Mouse (Mus musculus) heart, embryonic 14.5 days (tissue): ENCODE results near the gene Gbp10. TPM values are rescaled to one million over a fixed set of nuclear protein-coding genes. Genes with fewer than 3 reads are reported as not detected.
A peak's percentile ranks its signal among the peaks of the same experiment; 100 is the strongest.
"Not testable (repeated sequence)": the region's sequence is repeated elsewhere in the genome, so short reads cannot be mapped to it uniquely, and the experiment has no call there.

Experiments
- ATAC-seq: fragments of 200-750 bp; cut with Nextera tagmentation; 2 replicates; pipeline ENCODE4 v1.8.0; 2017; ENCODE audit warnings: low read depth, moderate TSS enrichment; ENCODE audit not compliant: insufficient number of reproducible peaks, insufficient read depth, low FRiP score
- H3K27ac ChIP-seq, 2 experiments: fragments of 200-500 bp in 1 of 2; fragments of 300-500 bp in 1 of 2; sonication (generic) in 1 of 2; replicated peaks in 1 of 2; 2 replicates each; pipeline ENCODE4 v1.5.1; 2012 to 2014; ENCODE audit warnings: low read depth in 2 of 2, low read length in 2 of 2, control low read depth in 1 of 2, mild to moderate bottlenecking in 1 of 2, mixed read lengths in 1 of 2; ENCODE audit not compliant: control insufficient read depth in 1 of 2, insufficient read depth in 1 of 2
- H3K27me3 ChIP-seq: fragments of 300-500 bp; sonication (generic); 2 replicates; pipeline ENCODE4 v1.6.1; 2014; ENCODE audit warnings: mild to moderate bottlenecking, low read length, control low read depth; ENCODE audit not compliant: control insufficient read depth, insufficient read depth
- H3K36me3 ChIP-seq: fragments of 300-500 bp; sonication (generic); 2 replicates; pipeline ENCODE4 v1.6.1; 2014; ENCODE audit warnings: mild to moderate bottlenecking, control low read depth, low read length, mixed read lengths; ENCODE audit not compliant: control insufficient read depth, insufficient read depth
- H3K4me1 ChIP-seq, 2 experiments: fragments of 200-500 bp in 1 of 2; fragments of 300-500 bp in 1 of 2; sonication (generic) in 1 of 2; 2 replicates each; pipeline ENCODE4 v1.6.1; 2012 to 2014; ENCODE audit warnings: low read length in 2 of 2, control low read depth in 1 of 2, mixed read lengths in 1 of 2; ENCODE audit not compliant: control insufficient read depth in 2 of 2, insufficient read depth in 2 of 2
- H3K4me2 ChIP-seq: fragments of 300-500 bp; sonication (generic); 2 replicates; pipeline ENCODE4 v1.6.1; 2014; ENCODE audit warnings: mild to moderate bottlenecking, low read length
- H3K4me3 ChIP-seq, 2 experiments: fragments of 200-500 bp in 1 of 2; fragments of 300-500 bp in 1 of 2; sonication (generic) in 1 of 2; 2 replicates each; pipeline ENCODE4 v1.5.1; 2012 to 2014; ENCODE audit warnings: low read length in 2 of 2, mild to moderate bottlenecking in 2 of 2, control low read depth in 1 of 2, low read depth in 1 of 2, moderate library complexity in 1 of 2; ENCODE audit not compliant: control insufficient read depth in 1 of 2, insufficient read depth in 1 of 2
- H3K9ac ChIP-seq: fragments of 300-500 bp; sonication (generic); 2 replicates; pipeline ENCODE4 v1.6.1; 2014; ENCODE audit warnings: mild to moderate bottlenecking, low read length
- H3K9me3 ChIP-seq: fragments of 300-500 bp; sonication (generic); 2 replicates; pipeline ENCODE4 v1.6.1; 2016; ENCODE audit warnings: low read length, control low read depth; ENCODE audit not compliant: control insufficient read depth
- WGBS: fragments of 180-500 bp; shearing (Covaris S2); extraction: QIAGEN DNeasy Blood & Tissue Kit; methylation state at CpG from one replicate; pipeline ENCODE4 v1.1.7; 2014; 5-methylcytosine and 5-hydroxymethylcytosine counted together
- polyA plus RNA-seq: library from polyadenylated mRNA; unstranded; fragments of >200 nt; fragmentation: Nextera tagmentation; extraction: Ambion mirVana; gene quantifications from 2 replicates; pipeline ENCODE4 v1.2.1, GENCODE M21; 2014

Gene Gbp10
- not detected in 2 replicates for polyA plus RNA-seq

GRCm38 (mm10) chr5:105239483-105240047 is at the start of gene Gbp10:
Gene Gbp10, minus strand, starts transcription at chr5:105239533.
- not testable (repeated sequence) for H3K4me2 ChIP-seq, H3K4me3 ChIP-seq, H3K4me1 ChIP-seq, H3K27me3 ChIP-seq, H3K9me3 ChIP-seq, H3K27ac ChIP-seq, H3K9ac ChIP-seq, H3K36me3 ChIP-seq
- ATAC-seq, result peak; percentile 21; the same call in 1 of the 2 replicates

- not testable (repeated sequence) for ATAC-seq, H3K36me3 ChIP-seq, H3K9ac ChIP-seq, H3K4me2 ChIP-seq, H3K9me3 ChIP-seq, H3K27ac ChIP-seq, H3K4me1 ChIP-seq, H3K27me3 ChIP-seq, H3K4me3 ChIP-seq
- no CpG with 5 or more reads among the region's 3 CpGs for WGBS
Measured at GRCm38 (mm10) chr5:105260673-105261072, 21.3 kb upstream of the Gbp10 start.

GRCm38 (mm10) chr5:105252491-105252890 is 13.2 kb upstream of the Gbp10 start:
- H3K27me3 ChIP-seq, result no peaks in the 10 kb centered on the region
- H3K27ac ChIP-seq, result no peak overlapping the region
- no peaks in the 10 kb centered on the region for H3K4me1 ChIP-seq
- H3K9me3 ChIP-seq, result no peaks in the 10 kb centered on the region
- H3K36me3 ChIP-seq, result no peaks in the 10 kb centered on the region
- no peak overlapping the region for H3K4me2 ChIP-seq
- H3K9ac ChIP-seq, result no peak overlapping the region
- no peak for ATAC-seq
- no peak overlapping the region for H3K4me3 ChIP-seq

- not testable (repeated sequence) for H3K27ac ChIP-seq, H3K9ac ChIP-seq, H3K9me3 ChIP-seq, H3K4me1 ChIP-seq, H3K27me3 ChIP-seq, H3K4me2 ChIP-seq, ATAC-seq, H3K36me3 ChIP-seq, H3K4me3 ChIP-seq
- WGBS, result 72% methylated on average over 3 of the region's 3 CpGs
Measured at GRCm38 (mm10) chr5:105244741-105245140, 5.4 kb upstream of the Gbp10 start.

DNA sequence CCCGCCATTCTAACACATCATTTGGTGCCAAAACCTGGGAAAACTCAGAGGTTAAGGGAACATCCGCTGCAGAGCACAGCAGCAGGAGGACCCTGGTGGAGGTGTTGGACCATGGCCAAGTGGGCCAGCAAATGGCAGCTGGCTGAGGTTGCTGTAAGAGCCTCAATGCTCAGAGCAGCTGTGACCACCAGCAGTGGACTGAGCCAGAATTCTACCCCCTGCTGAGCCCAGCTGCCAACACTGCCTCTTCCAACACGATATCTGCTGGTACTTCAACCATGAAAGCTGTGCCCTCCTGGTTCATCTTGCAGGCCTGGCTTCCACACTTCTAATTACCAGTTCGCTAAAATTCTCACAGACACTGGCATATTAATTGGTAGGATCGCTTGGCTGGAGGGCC is 1.6 kb upstream of the Gbp10 start:
- not testable (repeated sequence) for H3K4me3 ChIP-seq, H3K9ac ChIP-seq, H3K4me2 ChIP-seq, H3K27me3 ChIP-seq, H3K36me3 ChIP-seq, H3K27ac ChIP-seq, ATAC-seq, H3K9me3 ChIP-seq, H3K4me1 ChIP-seq
- WGBS, result 75% methylated on average over 5 of the region's 5 CpGs

GRCm38 (mm10) chr5:105238402-105238801 is 931 bp downstream of the Gbp10 start:
- H3K27me3 ChIP-seq, H3K4me3 ChIP-seq, H3K4me2 ChIP-seq, ATAC-seq, H3K9me3 ChIP-seq, H3K36me3 ChIP-seq, H3K4me1 ChIP-seq, H3K27ac ChIP-seq, H3K9ac ChIP-seq: not testable (repeated sequence)
- 82% methylated on average over 1 of the region's 1 CpGs for whole genome bisulfite sequencing

GRCm38 (mm10) chr5:105236040-105236439 is 3.3 kb downstream of the Gbp10 start:
- ATAC-seq, result not testable (repeated sequence)
- 84% methylated on average over 3 of the region's 3 CpGs for WGBS

DNA sequence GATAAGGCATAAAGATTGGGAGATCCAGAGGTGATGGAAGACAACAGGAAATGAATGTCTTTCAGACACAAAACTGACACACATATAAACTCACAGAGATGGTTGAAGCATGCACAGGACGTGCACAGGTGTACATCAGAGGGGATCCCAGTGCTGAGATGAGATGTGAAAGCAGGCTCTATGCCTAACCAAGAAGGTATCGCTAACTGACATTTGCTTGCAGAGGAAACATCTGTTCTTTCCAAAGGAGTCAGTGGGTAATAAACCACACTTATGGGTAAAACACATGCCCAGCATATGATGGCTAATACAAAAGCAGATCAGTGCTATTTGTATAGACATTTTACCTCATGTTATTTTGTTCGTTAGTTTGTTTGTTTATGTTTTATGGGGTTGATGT is 30.4 kb downstream of the Gbp10 start:
- H3K4me1 ChIP-seq, H3K9ac ChIP-seq, H3K27ac ChIP-seq, H3K9me3 ChIP-seq, H3K4me3 ChIP-seq, H3K36me3 ChIP-seq, H3K4me2 ChIP-seq, H3K27me3 ChIP-seq, ATAC-seq: not testable (repeated sequence)
- WGBS, result no CpG with 5 or more reads among the region's 3 CpGs

More at GRCm38 (mm10) chr5:105236040-105236439, 3.3 kb downstream of the Gbp10 start:
- H3K27ac ChIP-seq, H3K4me1 ChIP-seq, H3K4me2 ChIP-seq, H3K9ac ChIP-seq, H3K36me3 ChIP-seq, H3K4me3 ChIP-seq, H3K27me3 ChIP-seq, H3K9me3 ChIP-seq: not testable (repeated sequence)
